Mouse (Mus musculus) lung, postnatal 0 days (tissue): ENCODE measurements at regions not wholly inside any gene's neighbourhood (a gene's known extent, or its start where the extent isn't known, plus 50 kb on each side); places are given as distances from the start of the nearest gene placed in this dataset.

ENCODE experiments used
- CTCF ChIP-seq: IDR thresholded peaks from 2 replicates; pipeline ENCODE4 v1.5.1; 2016; ENCODE audit warnings: antibody characterized with exemption, mild to moderate bottlenecking
- EP300 ChIP-seq: IDR thresholded peaks from 2 replicates; pipeline ENCODE4 v1.6.1; 2016; ENCODE audit warnings: antibody characterized with exemption, mild to moderate bottlenecking, control low read depth

GRCm38 (mm10) chr6:101979213-101979612 lies 593.7 kb downstream of the Cntn3 start:
- TF ChIP-seq CTCF = no peak
- TF ChIP-seq EP300 = no peak
